8 mouse cellular contexts compared by ENCODE assay signal in the genomic region with DNA sequence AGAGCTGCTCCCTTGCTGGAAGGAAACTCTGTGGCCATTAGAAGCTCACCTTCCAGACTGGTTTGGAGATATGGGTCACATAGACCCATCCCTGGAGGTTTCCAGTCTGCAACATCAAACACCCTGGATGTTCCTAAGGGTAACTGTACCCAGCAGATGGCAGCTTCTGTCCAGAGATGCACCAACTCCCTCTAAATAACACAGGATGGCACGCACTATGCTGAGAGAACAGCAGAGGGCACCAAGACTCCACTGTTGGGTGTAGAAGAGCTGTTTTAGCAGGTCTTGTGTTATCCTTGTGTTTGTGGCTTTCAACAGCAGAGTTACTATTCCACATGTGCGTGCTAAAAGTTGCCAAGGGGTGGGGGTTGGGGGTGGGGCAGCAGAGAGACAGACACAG. TPM values are rescaled to one million over a fixed set of nuclear protein-coding genes. Genes with fewer than 3 reads are reported as not detected.
A peak's percentile ranks its signal among the peaks of the same experiment; 100 is the strongest.
DNase-seq lines count a peak whose midpoint lies in the region; ATAC-seq and TF ChIP-seq lines count a peak whose summit lies in the region.

No protein-coding gene starts in this region.

- no peaks in the 10 kb centered on the region for H3K9me3 ChIP-seq in embryonic facial prominence, embryonic 11.5 days (replicated peaks; ENCODE audit: control insufficient read depth, low read length)
- no peaks in the 10 kb centered on the region for H3K9me3 ChIP-seq in kidney, embryonic 14.5 days (ENCODE audit: control insufficient read depth, low read length)
- H3K9me3 ChIP-seq in limb, embryonic 12.5 days: no peaks in the 10 kb centered on the region
- no peaks in the 10 kb centered on the region for H3K9me3 ChIP-seq in stomach, postnatal 0 days (ENCODE audit: control insufficient read depth, low read length)

- 11% methylated on average over 2 of the region's 2 CpGs for WGBS in embryonic facial prominence, embryonic 11.5 days
- 7% methylated on average over 2 of the region's 2 CpGs for WGBS in kidney, embryonic 14.5 days
- WGBS in limb, embryonic 12.5 days: 18% methylated on average over 2 of the region's 2 CpGs
- 7% methylated on average over 2 of the region's 2 CpGs for WGBS in stomach, postnatal 0 days

- no peak overlapping the region for H3K4me3 ChIP-seq in embryonic facial prominence, embryonic 11.5 days (ENCODE audit: low read depth, low read length)
- H3K4me3 ChIP-seq in kidney, embryonic 14.5 days (ENCODE audit: low read length): no peak overlapping the region
- H3K4me3 ChIP-seq in limb, embryonic 12.5 days (replicated peaks): no peak overlapping the region
- H3K4me3 ChIP-seq in stomach, postnatal 0 days (ENCODE audit: low read depth, low read length): no peak overlapping the region

- DNase-seq in 416B (ENCODE audit: low read depth): peak; percentile 82
- peak; percentile 89 for DNase-seq in adrenal gland, postnatal 10 days
- DNase-seq in embryonic facial prominence, embryonic 11.5 days (ENCODE audit: low spot score): peak; percentile 90
- DNase-seq in heart, adult 8-10 months (ENCODE audit: low spot score): peak; percentile 74
- DNase-seq in naive thymus-derived CD4-positive, alpha-beta T cell, adult 2 months (ENCODE audit: low read depth): peak; percentile 16
- peak; percentile 68 for DNase-seq in stomach, postnatal 0 days (ENCODE audit: low spot score)

- ATAC-seq in embryonic facial prominence, embryonic 11.5 days (replicated peaks; ENCODE audit: insufficient number of reproducible peaks, low FRiP score, low TSS enrichment, low read depth): peak; percentile 71
- peak; percentile 74 for ATAC-seq in kidney, embryonic 14.5 days (ENCODE audit: low FRiP score, low TSS enrichment)
- ATAC-seq in limb, embryonic 12.5 days (ENCODE audit: insufficient number of reproducible peaks, insufficient read depth, low FRiP score, low TSS enrichment, low read depth): peak; percentile 66; the same call in 1 of the 2 replicates
- peak; percentile 68 for ATAC-seq in stomach, postnatal 0 days (ENCODE audit: low FRiP score, low TSS enrichment)

- no peak overlapping the region for H3K9ac ChIP-seq in embryonic facial prominence, embryonic 11.5 days (replicated peaks; ENCODE audit: low read length)
- no peak overlapping the region for H3K9ac ChIP-seq in kidney, embryonic 14.5 days (ENCODE audit: low read depth, low read length)
- H3K9ac ChIP-seq in limb, embryonic 12.5 days (replicated peaks): no peak overlapping the region
- H3K9ac ChIP-seq in stomach, postnatal 0 days (ENCODE audit: low read length): no peak overlapping the region

- no peaks in the 10 kb centered on the region for H3K27me3 ChIP-seq in embryonic facial prominence, embryonic 11.5 days (ENCODE audit: control insufficient read depth, insufficient read depth, low read length)
- H3K27me3 ChIP-seq in kidney, embryonic 14.5 days (ENCODE audit: control insufficient read depth, insufficient read depth, low read length): no peaks in the 10 kb centered on the region
- H3K27me3 ChIP-seq in limb, embryonic 12.5 days: peaks cover 39% of the 10 kb centered on the region
- no peaks in the 10 kb centered on the region for H3K27me3 ChIP-seq in stomach, postnatal 0 days (ENCODE audit: control insufficient read depth, insufficient read depth, low read length)

- H3K36me3 ChIP-seq in embryonic facial prominence, embryonic 11.5 days (replicated peaks; ENCODE audit: control insufficient read depth, insufficient read depth, low read depth, low read length): no peaks in the 10 kb centered on the region
- H3K36me3 ChIP-seq in kidney, embryonic 14.5 days (ENCODE audit: control insufficient read depth, insufficient read depth, low read length): no peaks in the 10 kb centered on the region
- no peaks in the 10 kb centered on the region for H3K36me3 ChIP-seq in limb, embryonic 12.5 days
- H3K36me3 ChIP-seq in stomach, postnatal 0 days (ENCODE audit: control insufficient read depth, insufficient read depth, low read length): no peaks in the 10 kb centered on the region

- peak; percentile 99 for TF ChIP-seq CTCF in stomach, postnatal 0 days (IDR thresholded peaks at IDR 0.05; ENCODE audit: low read depth)

- no peak overlapping the region for H3K27ac ChIP-seq in embryonic facial prominence, embryonic 11.5 days (replicated peaks; ENCODE audit: low read depth, low read length)
- no peak overlapping the region for H3K27ac ChIP-seq in kidney, embryonic 14.5 days (ENCODE audit: low read depth, low read length)
- H3K27ac ChIP-seq in limb, embryonic 12.5 days: no peak overlapping the region
- H3K27ac ChIP-seq in stomach, postnatal 0 days (replicated peaks): no peak overlapping the region

- TF ChIP-seq EP300 in stomach, postnatal 0 days (optimal IDR thresholded peaks at IDR 0.05): no peak

- H3K4me2 ChIP-seq in embryonic facial prominence, embryonic 11.5 days (ENCODE audit: low read depth, low read length): no peak overlapping the region
- H3K4me2 ChIP-seq in kidney, embryonic 14.5 days (replicated peaks; ENCODE audit: low read depth, low read length): no peak overlapping the region
- H3K4me2 ChIP-seq in limb, embryonic 12.5 days: no peak overlapping the region
- H3K4me2 ChIP-seq in stomach, postnatal 0 days (replicated peaks; ENCODE audit: low read depth): no peak overlapping the region

- H3K4me1 ChIP-seq in embryonic facial prominence, embryonic 11.5 days (ENCODE audit: control insufficient read depth, insufficient read depth, low read length): no peaks in the 10 kb centered on the region
- H3K4me1 ChIP-seq in kidney, embryonic 14.5 days (ENCODE audit: control insufficient read depth, insufficient read depth, low read length): peaks cover 4% of the 10 kb centered on the region; the same call in 1 of the 2 replicates
- peaks cover 18% of the 10 kb centered on the region; the same call in 1 of the 2 replicates for H3K4me1 ChIP-seq in limb, embryonic 12.5 days (replicated peaks)
- no peaks in the 10 kb centered on the region for H3K4me1 ChIP-seq in stomach, postnatal 0 days (replicated peaks; ENCODE audit: control insufficient read depth, insufficient read depth)

RNA-seq across cellular contexts. Expression of a gene that starts 21.5 kb away (rescaled TPM):
- under 1 TPM in 1 of 2 experiments, not detected in 1; 0.55 TPM for total RNA-seq in adrenal gland, postnatal 10 days (2021)
- not detected in 2 replicates for polyA plus RNA-seq in embryonic facial prominence, embryonic 11.5 days (2014; fragmentation: Nextera tagmentation; extraction: Ambion mirVana)
- not detected for total RNA-seq in heart, adult 8-10 months (2022)
- not detected in 2 replicates for polyA plus RNA-seq in kidney, embryonic 14.5 days (2014; fragmentation: Nextera tagmentation; extraction: Ambion mirVana)
- not detected in 2 replicates for polyA plus RNA-seq in limb, embryonic 12.5 days (2016; fragmentation: Nextera tagmentation; extraction: Ambion mirVana)
- not detected in 2 replicates for polyA plus RNA-seq in stomach, postnatal 0 days (2015; fragmentation: Nextera tagmentation; extraction: Ambion mirVana)

RNA-seq across cellular contexts. Expression of a gene that starts 29.2 kb away (rescaled TPM):
- total RNA-seq in adrenal gland, postnatal 10 days (2021): 10 to 100 TPM; 12.4 to 13.8 TPM
- 8.0 and 8.3 TPM in 2 replicates for polyA plus RNA-seq in embryonic facial prominence, embryonic 11.5 days (2014; fragmentation: Nextera tagmentation; extraction: Ambion mirVana)
- 1 to 10 TPM; 5.8 to 6.7 (median 6.5) TPM for total RNA-seq in heart, adult 8-10 months (2022)
- 5.5 and 9.3 TPM in 2 replicates for polyA plus RNA-seq in kidney, embryonic 14.5 days (2014; fragmentation: Nextera tagmentation; extraction: Ambion mirVana)
- polyA plus RNA-seq in limb, embryonic 12.5 days (2016; fragmentation: Nextera tagmentation; extraction: Ambion mirVana): 4.5 and 6.2 TPM in 2 replicates
- 3.1 and 3.7 TPM in 2 replicates for polyA plus RNA-seq in stomach, postnatal 0 days (2015; fragmentation: Nextera tagmentation; extraction: Ambion mirVana)

Comparison
In these comparisons a context has a peak if more than half of its experiments do, and no peak if none do; other contexts are left out.
1. DNase-seq: peak in every context shown above with its lines; median percentile 90 in embryonic facial prominence, embryonic 11.5 days; 89 in adrenal gland, postnatal 10 days; 82 in 416B; 74 in heart, adult 8-10 months; 68 in stomach, postnatal 0 days; 16 in naive thymus-derived CD4-positive, alpha-beta T cell, adult 2 months.